In the genomic region with DNA sequence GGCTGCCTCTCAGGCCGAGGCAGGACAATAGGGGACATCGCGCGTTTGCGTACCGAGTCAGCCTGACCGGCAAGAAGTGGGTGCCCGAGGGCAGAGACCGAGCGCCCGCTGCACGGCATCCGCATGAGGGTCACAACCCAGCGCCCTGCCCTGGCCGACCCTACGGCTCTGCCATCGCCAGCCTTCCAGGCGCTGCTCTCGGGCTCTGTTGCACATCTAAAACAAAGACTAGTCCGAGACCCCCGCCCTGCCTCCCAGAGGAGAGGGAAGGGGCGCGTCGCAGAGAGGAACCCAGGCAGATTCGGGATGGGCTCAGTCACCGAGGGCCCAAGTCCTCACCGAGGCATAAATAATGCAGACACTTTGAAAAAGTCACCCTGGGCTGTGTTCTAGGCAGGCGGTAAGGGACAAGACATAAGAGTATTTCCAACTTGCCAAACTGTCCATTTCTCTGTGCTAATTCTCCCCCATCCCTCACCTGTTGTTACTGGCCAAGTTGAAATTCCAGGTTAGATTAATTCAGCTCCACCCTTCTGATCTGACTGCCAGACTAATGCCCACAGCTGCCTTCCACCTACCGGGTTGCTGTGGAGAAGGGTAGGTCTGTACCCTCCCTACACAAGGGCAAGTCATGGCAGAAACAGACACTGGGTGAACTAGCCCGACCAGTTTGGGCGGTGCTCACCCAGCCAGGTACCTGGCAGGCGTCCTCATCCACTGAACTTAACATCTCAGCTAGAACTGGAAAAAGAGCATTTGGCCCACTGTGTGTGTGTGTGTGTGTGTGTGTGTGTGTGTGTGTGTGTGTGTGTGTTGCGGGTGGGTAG, we compare ENCODE assay signal across 8 mouse cellular contexts. TPM values are rescaled to one million over a fixed set of nuclear protein-coding genes. Genes with fewer than 3 reads are reported as not detected.
DNase-seq lines count a peak whose midpoint lies in the region; ATAC-seq and TF ChIP-seq lines count a peak whose summit lies in the region.

No protein-coding gene starts in this region.

- no peak overlapping the region for H3K27ac ChIP-seq in ES-E14 (ENCODE audit: insufficient read depth, low read depth, low read length, poor library complexity, severe bottlenecking)
- H3K27ac ChIP-seq in limb, embryonic 11.5 days (replicated peaks; ENCODE audit: low read depth, low read length), result peak overlapping the region; percentile 96
- peak overlapping the region; percentile 96 for H3K27ac ChIP-seq in midbrain, embryonic 14.5 days (replicated peaks; ENCODE audit: low read depth, low read length)

- 4% methylated on average over 33 of the region's 33 CpGs for WGBS in limb, embryonic 11.5 days
- WGBS in midbrain, embryonic 14.5 days, result 4% methylated on average over 33 of the region's 33 CpGs

- H3K79me2 ChIP-seq in C2C12 (ENCODE audit: control insufficient read depth, insufficient read depth), result peaks cover 37% of the 10 kb centered on the region

- no peak; the same call in none of the 2 replicates for ATAC-seq in limb, embryonic 11.5 days (ENCODE audit: insufficient number of reproducible peaks, low FRiP score, low TSS enrichment, low read depth)
- ATAC-seq in midbrain, embryonic 14.5 days (ENCODE audit: low FRiP score, low TSS enrichment), result peak; percentile 18; the same call in 1 of the 2 replicates

- H3K27me3 ChIP-seq in C2C12 (ENCODE audit: control insufficient read depth, insufficient read depth, insufficient read length), result no peaks in the 10 kb centered on the region
- H3K27me3 ChIP-seq in limb, embryonic 11.5 days (ENCODE audit: control insufficient read depth, insufficient read depth, low read length), result no peaks in the 10 kb centered on the region
- no peaks in the 10 kb centered on the region for H3K27me3 ChIP-seq in midbrain, embryonic 14.5 days (ENCODE audit: control insufficient read depth, insufficient read depth, low read length)

- no peaks in the 10 kb centered on the region for H3K9me3 ChIP-seq in ES-E14 (ENCODE audit: control insufficient read depth, insufficient read depth, low read depth, low read length)
- H3K9me3 ChIP-seq in limb, embryonic 11.5 days (ENCODE audit: control insufficient read depth, low read length), result no peaks in the 10 kb centered on the region
- no peaks in the 10 kb centered on the region for H3K9me3 ChIP-seq in midbrain, embryonic 14.5 days (ENCODE audit: control insufficient read depth, low read length)

- H3K79me3 ChIP-seq in C2C12 (ENCODE audit: low read depth), result peaks cover 25% of the 10 kb centered on the region

- no peak for TF ChIP-seq CTCF in C2C12 (IDR thresholded peaks at IDR 0.05; ENCODE audit: control insufficient read depth, insufficient read depth, insufficient read length)

- H3K9ac ChIP-seq in ES-E14 (ENCODE audit: insufficient read depth, low read depth, low read length, poor library complexity, severe bottlenecking), result peak overlapping the region; percentile 42
- H3K9ac ChIP-seq in limb, embryonic 11.5 days (ENCODE audit: low read length), result peak overlapping the region; percentile 98
- H3K9ac ChIP-seq in midbrain, embryonic 14.5 days (replicated peaks; ENCODE audit: low read length), result peak overlapping the region; percentile 97

- H3K4me3 ChIP-seq in C2C12 (ENCODE audit: insufficient read depth, poor library complexity, severe bottlenecking) (peak overlapping the region; percentile 49), ES-E14 (ENCODE audit: insufficient read depth in 1 of 2, low read depth in 1 of 2, low read length in 2 of 2, poor library complexity in 1 of 2, severe bottlenecking in 1 of 2) (peak overlapping the region; percentile 73 to 84)
- H3K4me3 ChIP-seq in limb, embryonic 11.5 days (ENCODE audit: low read depth, low read length), result peak overlapping the region; percentile 59
- peak overlapping the region; percentile 79 for H3K4me3 ChIP-seq in midbrain, embryonic 14.5 days (replicated peaks; ENCODE audit: low read depth, low read length)

- intact Hi-C loops in left cerebral cortex, postnatal 4 days (cut with DNase I), result no loop called here

- peak overlapping the region; percentile 93 for H3K4me2 ChIP-seq in limb, embryonic 11.5 days (ENCODE audit: low read depth, severe bottlenecking)
- H3K4me2 ChIP-seq in midbrain, embryonic 14.5 days (ENCODE audit: low read length), result peak overlapping the region; percentile 92

- peak overlapping the region; percentile 97 for H3ac ChIP-seq in C2C12 (ENCODE audit: control insufficient read depth, insufficient read length, low read depth)

- DNase-seq in ES-E14 (ENCODE audit: low read depth, low spot score), result no peak
- peak; percentile 32 for DNase-seq in forelimb bud, embryonic 11.5 days (ENCODE audit: low read depth, low spot score)
- DNase-seq in limb, embryonic 11.5 days (ENCODE audit: low spot score), result peak; percentile 50
- no peak for DNase-seq in midbrain, embryonic 14.5 days
- no peak for DNase-seq in left cerebral cortex, postnatal 4 days
- DNase-seq in left cerebral cortex, adult 9 months (ENCODE audit: low spot score in 2 of 2), result no peak
- DNase-seq in thymus, postnatal 4 days, result no peak

- in situ Hi-C loops in ES-E14 (cut with MboI; ENCODE audit: low sequenced_read_pairs in 2 of 2, unreplicated experiment in 2 of 2), result no loop called here

- peaks cover 0 to 2% of the 10 kb centered on the region in 2 experiments; a peak in 1 of 4 replicates for H3K4me1 ChIP-seq in ES-E14 (ENCODE audit: control insufficient read depth in 2 of 2, insufficient read depth in 2 of 2, low read length in 2 of 2, poor library complexity in 1 of 2)
- H3K4me1 ChIP-seq in limb, embryonic 11.5 days (ENCODE audit: control insufficient read depth, insufficient read depth, low read length), result peaks cover 31% of the 10 kb centered on the region
- peaks cover 40% of the 10 kb centered on the region for H3K4me1 ChIP-seq in midbrain, embryonic 14.5 days (ENCODE audit: control insufficient read depth, insufficient read depth, low read length)

- H3K36me3 ChIP-seq in C2C12 (ENCODE audit: control insufficient read depth, insufficient read depth) (no peaks in the 10 kb centered on the region), ES-E14 (ENCODE audit: control insufficient read depth, insufficient read depth, low read length, poor library complexity, severe bottlenecking) (no peaks in the 10 kb centered on the region)
- H3K36me3 ChIP-seq in limb, embryonic 11.5 days (ENCODE audit: control insufficient read depth, insufficient read depth, low read length), result no peaks in the 10 kb centered on the region; the same call in 1 of the 2 replicates
- H3K36me3 ChIP-seq in midbrain, embryonic 14.5 days (ENCODE audit: control insufficient read depth, insufficient read depth, low read length), result 0 out of 2 replicates have a peak, but pooled peaks cover 3% of the 10 kb centered on the region

TF ChIP-seq in C2C12, 6 proteins besides CTCF, POLR2A, EP300 and RAD21:
- no peak for TF ChIP-seq MYOD1 (IDR thresholded peaks at IDR 0.05; ENCODE audit: control insufficient read depth, insufficient read length, low read depth)
- no peak for TF ChIP-seq FOSL1 (IDR thresholded peaks at IDR 0.05; ENCODE audit: insufficient read depth, low read length, poor library complexity, severe bottlenecking)
- no peak for TF ChIP-seq CEBPB (IDR thresholded peaks at IDR 0.05; ENCODE audit: low read depth)
- TF ChIP-seq USF1 (IDR thresholded peaks at IDR 0.05; ENCODE audit: low read depth), result no peak
- TF ChIP-seq MAX (IDR thresholded peaks at IDR 0.05), result no peak
- TF ChIP-seq MYOG (IDR thresholded peaks at IDR 0.05; ENCODE audit: control insufficient read depth, extremely low read depth, insufficient read length), result no peak

TF ChIP-seq in ES-E14, 5 proteins besides CTCF, POLR2A, EP300 and RAD21:
- no peak for TF ChIP-seq ZC3H11A (IDR thresholded peaks at IDR 0.05; ENCODE audit: borderline replicate concordance, low read depth, low read length)
- no peak for TF ChIP-seq CHD2 (IDR thresholded peaks at IDR 0.05; ENCODE audit: low read depth, low read length)
- no peak for TF ChIP-seq HCFC1 (IDR thresholded peaks at IDR 0.05; ENCODE audit: borderline replicate concordance, insufficient read depth, low read length)
- TF ChIP-seq MAFK (IDR thresholded peaks at IDR 0.05; ENCODE audit: insufficient read depth, low read depth, low read length), result no peak
- no peak for TF ChIP-seq ZNF384 (IDR thresholded peaks at IDR 0.05; ENCODE audit: low read depth, low read length)

RNA-seq across cellular contexts. Expression of gene Tet3, which starts 1.7 kb away (rescaled TPM):
- polyA plus RNA-seq in C2C12 (2012; fragmentation: generic; extraction: Trizol), result 6.0 TPM
- total RNA-seq in ES-E14 (2012; rRNA removed), result 5.1 and 6.0 TPM in 2 replicates
- polyA plus RNA-seq in limb, embryonic 11.5 days (2014; fragmentation: Nextera tagmentation; extraction: Ambion mirVana), result 32.5 and 35.8 TPM in 2 replicates
- polyA plus RNA-seq in midbrain, embryonic 14.5 days (2014; fragmentation: Nextera tagmentation; extraction: Ambion mirVana), result 50.0 and 56.0 TPM in 2 replicates
- total RNA-seq in left cerebral cortex, postnatal 4 days (2021), result 100 to 1,000 TPM; 112 to 117 TPM

RNA-seq across cellular contexts. Expression of gene Dguok, which starts 49.6 kb away (rescaled TPM):
- 27.6 TPM for polyA plus RNA-seq in C2C12 (2012; fragmentation: generic; extraction: Trizol)
- 21.4 and 21.9 TPM in 2 replicates for total RNA-seq in ES-E14 (2012; rRNA removed)
- 64.7 and 67.5 TPM in 2 replicates for polyA plus RNA-seq in limb, embryonic 11.5 days (2014; fragmentation: Nextera tagmentation; extraction: Ambion mirVana)
- polyA plus RNA-seq in midbrain, embryonic 14.5 days (2014; fragmentation: Nextera tagmentation; extraction: Ambion mirVana), result 66.6 and 68.5 TPM in 2 replicates
- total RNA-seq in left cerebral cortex, postnatal 4 days (2021), result 10 to 100 TPM; 31.3 to 34.8 TPM

Comparison
In these comparisons a context has a peak if more than half of its experiments do, and no peak if none do; other contexts are left out.
1. DNase-seq: peak in forelimb bud, embryonic 11.5 days (single experiment) and limb, embryonic 11.5 days (single experiment); none in ES-E14 (single experiment), midbrain, embryonic 14.5 days (single experiment), left cerebral cortex, postnatal 4 days (single experiment), left cerebral cortex, adult 9 months (0 of 2) and thymus, postnatal 4 days (single experiment).
2. H3K9ac ChIP-seq: peak in every context shown above with its lines; median percentile 98 in limb, embryonic 11.5 days; 97 in midbrain, embryonic 14.5 days; 42 in ES-E14.
3. Peak in every context shown above with its lines, with median percentiles within 50 percentile points of each other: H3K4me3 ChIP-seq.